Mouse (Mus musculus) ES-Bruce4 (cell line): ENCODE data around the gene Usp30.

ENCODE experiments used
- EP300 ChIP-seq: IDR thresholded peaks from 2 replicates; pipeline ENCODE4 v1.6.1; 2011; ENCODE audit warnings: low read depth, low read length; ENCODE audit not compliant: insufficient read depth
- POLR2A ChIP-seq: IDR thresholded peaks from one replicate; pipeline ENCODE4 v1.8.1; 2011; ENCODE audit warnings: low read length; ENCODE audit not compliant: insufficient read depth

DNA sequence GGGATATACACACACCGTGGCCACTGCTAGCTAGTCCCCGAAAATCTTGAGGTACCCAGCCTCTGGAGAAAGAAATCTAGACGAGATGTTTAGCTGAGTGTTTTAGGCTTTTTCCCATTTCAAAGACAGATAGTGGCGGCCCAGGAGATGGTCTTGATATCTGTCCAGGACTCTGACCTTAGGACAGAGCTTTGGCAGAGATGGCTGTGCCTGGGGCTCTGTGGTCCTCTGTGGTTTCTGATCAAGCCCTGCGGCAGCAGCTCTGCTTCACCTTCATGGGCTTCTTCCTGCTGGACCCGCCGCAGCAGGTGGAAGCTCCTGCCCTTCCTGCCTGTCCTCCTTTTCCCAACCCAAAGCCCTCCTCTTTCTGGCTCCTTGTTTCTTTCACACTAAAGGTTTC is 105.1 kb downstream of the Usp30 start:
- TF ChIP-seq EP300 (no peak), POLR2A (no peak)
